Mouse (Mus musculus) spleen, adult 2 months (tissue): ENCODE measurements around the gene Neurl4.

Experiments
- CTCF ChIP-seq: fragments of 200-500 bp; IDR thresholded peaks from 2 replicates; pipeline ENCODE4 v1.5.1; 2011; ENCODE audit warnings: mild to moderate bottlenecking, inconsistent platforms; ENCODE audit not compliant: insufficient read depth, insufficient read length, insufficient replicate concordance; ENCODE audit errors: extremely low read depth
- POLR2A ChIP-seq: fragments of 200-500 bp; IDR thresholded peaks from 2 replicates; pipeline ENCODE4 v1.6.1; 2011; ENCODE audit warnings: low read depth, low read length, inconsistent platforms

- TF ChIP-seq CTCF (peak; percentile 5; the same call in 1 of the 2 replicates), POLR2A (no peak)
Observed at GRCm38 (mm10) chr11:69950807-69951459, 50.1 kb downstream of the Neurl4 start.
